Mouse (Mus musculus): ENCODE results near the gene Olfr33. TPM values are rescaled to one million over a fixed set of nuclear protein-coding genes. Genes with fewer than 3 reads are reported as not detected.
A peak's percentile ranks its signal among the peaks of the same experiment; 100 is the strongest.

The Olfr33 gene
- not detected for total RNA-seq (2022)

DNA sequence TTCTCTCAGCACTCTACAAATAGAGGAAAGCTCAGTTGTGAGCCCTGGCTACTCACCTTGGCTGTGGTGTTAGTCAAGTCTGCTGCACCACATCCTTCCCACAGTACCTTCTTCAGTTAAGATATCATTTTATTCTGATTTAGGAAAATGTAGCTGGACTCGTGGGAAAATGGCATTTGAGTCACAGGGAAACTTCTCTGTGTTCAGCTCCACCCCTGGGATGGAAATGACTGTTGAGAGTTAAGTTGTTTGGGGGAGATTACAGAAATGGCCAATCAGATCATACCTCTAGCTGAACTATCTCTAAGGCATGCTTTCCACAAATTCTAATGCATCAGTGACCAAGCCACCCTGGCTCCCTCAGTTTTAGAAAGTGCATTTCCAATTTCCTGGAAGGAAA is at the start of gene Olfr33:
Gene Olfr33, minus strand, starts transcription at position 101 of the 400 bp plus-strand sequence.
- DNase-seq (ENCODE audit: low spot score) = no peak

DNA sequence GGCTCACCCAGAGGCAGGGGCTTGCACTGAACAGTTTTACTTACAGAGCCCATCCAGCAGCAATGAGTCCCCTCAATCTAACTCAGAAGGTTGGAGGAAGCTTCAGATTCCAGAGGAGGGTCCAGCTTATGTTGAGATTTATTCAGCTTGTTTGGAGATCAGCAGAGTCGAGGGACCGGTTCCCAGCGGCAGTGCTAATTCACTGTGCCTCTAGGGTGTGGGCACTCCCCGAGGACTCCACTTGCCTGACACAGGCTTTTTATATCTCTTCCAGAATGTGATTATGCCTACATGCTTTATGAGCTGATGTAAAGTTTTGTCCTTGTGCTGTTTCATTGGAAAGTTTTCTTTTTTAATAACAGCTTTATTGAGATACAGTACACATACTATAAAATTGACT is 40.4 kb upstream of the Olfr33 start, which contains the start of the genes Olfr560 and Olfr78:
Gene Olfr560, minus strand, starts transcription at position 101 of the 400 bp plus-strand sequence.
Gene Olfr78, minus strand, starts transcription at position 206 of the 400 bp plus-strand sequence.
- no peak for DNase-seq (ENCODE audit: low spot score)

DNA sequence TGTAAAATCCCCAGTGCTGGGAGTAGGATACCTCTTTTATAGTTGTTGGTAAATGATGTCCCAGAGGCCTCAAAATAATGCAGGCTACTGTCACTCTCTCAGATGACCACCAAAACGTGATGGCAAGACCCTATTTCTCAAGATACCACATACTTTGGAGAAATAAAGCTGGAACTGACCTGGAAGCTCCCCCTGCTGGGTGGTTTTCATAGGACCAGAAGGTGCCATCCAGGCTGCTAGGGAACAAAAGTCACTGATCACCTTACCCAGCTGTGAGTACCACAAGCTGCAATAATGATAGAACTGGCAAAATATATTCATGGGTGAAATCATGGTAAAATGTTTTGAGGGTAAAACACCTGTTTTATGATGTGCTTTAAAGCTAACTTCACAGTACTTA is 33.2 kb upstream of the Olfr33 start:
- DNase-seq (ENCODE audit: low spot score) = no peak

DNA sequence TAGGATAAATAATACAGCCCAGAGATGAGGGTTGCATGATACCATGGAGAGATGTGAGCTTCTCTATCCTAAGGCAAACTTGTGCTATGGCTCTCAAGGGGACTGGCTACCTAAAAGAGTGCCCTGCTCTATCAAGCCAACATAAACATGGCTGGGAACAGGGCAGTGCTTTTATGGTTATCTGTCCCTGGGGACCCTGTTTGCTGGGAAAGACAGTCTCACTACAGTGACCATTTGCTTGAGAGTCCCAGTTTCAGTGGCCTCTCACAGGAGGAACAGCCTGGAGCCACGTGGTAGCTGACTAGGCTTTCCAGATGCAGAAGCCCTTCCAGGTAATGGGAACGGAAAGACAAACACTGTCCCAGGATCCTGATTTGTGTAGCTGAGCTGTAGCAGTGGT is 18.8 kb upstream of the Olfr33 start:
- DNase-seq (ENCODE audit: low spot score) = no peak

DNA sequence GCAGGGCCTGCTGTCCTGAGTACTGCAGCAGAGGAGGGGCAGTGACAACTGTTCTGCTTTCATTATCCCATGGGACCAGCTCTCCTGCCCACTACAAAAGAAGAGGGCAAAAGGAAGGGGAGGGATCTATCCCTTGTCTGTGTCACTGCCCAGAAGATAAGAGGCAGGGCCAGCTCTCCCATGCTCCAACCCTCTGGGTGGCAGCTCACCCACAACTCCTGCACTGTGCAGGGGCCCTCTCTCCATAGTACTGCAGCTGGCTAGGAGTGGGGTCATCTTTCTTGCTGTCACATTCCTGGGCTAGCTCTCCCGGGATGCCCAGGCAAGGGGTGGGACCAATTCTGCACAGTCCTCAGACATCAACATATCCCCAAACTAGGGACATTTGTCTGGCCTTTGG is 14.9 kb upstream of the Olfr33 start:
- no peak for DNase-seq (ENCODE audit: low spot score)

DNA sequence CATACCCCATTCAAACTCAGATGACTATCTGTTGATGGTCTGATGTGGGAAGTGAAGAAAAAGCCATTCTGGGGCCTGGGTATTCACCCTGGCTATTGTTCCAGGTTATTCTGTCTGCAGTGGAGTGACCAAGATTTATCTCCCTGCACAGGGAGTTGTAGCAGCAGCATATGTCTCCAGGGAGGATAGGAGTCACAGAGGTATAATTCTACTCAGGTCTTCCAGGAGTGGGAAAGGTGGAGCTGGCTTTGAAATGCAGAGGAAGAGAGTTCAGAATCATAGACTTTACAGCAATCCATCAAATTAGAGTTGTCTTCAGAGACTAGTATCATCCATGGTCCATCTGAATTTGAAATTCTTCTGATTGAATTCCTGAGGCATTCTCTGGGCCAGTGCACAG is 8.5 kb upstream of the Olfr33 start, which contains the start of gene Olfr559:
Gene Olfr559, minus strand, starts transcription at position 101 of the 400 bp plus-strand sequence.
- DNase-seq (ENCODE audit: low spot score) = no peak

DNA sequence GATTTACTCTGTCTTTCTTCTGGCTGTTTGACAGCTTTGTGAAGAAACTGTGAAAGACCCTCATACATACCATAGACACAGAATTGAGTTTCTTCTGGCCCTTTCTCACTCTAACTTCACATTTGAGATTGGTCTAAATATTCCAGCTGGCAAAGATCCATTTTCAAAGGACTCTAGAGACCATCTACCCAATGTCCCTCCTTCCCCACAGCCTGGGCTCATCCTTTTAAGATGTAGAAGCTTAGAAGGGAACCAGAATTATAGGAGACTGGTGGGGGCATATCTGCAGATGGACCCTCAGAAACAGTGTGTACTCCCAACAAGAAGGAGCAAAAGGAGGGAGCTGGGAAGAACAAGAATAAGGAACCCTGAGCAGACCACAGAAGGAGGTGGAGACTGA is 17.0 kb downstream of the Olfr33 start, which contains the start of gene Olfr558:
Gene Olfr558, plus strand, starts transcription at position 301 of the 400 bp plus-strand sequence.
- no peak for DNase-seq (ENCODE audit: low spot score)

DNA sequence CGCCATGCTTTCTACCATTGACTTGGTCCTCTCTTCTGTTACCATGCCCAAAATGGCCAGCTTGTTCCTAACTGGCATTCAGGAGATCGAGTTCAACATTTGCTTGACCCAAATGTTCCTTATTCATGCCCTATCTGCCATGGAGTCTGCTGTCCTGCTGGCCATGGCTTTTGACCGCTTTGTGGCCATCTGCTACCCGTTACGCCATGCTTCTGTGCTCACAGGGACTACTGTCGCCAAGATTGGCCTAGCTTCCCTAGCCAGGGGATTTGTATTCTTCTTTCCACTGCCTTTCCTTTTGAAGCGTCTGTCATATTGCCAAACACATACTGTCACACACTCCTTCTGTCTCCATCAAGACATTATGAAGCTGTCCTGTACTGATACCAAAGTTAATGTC is 20.4 kb downstream of the Olfr33 start:
- no peak for DNase-seq (ENCODE audit: low spot score)

DNA sequence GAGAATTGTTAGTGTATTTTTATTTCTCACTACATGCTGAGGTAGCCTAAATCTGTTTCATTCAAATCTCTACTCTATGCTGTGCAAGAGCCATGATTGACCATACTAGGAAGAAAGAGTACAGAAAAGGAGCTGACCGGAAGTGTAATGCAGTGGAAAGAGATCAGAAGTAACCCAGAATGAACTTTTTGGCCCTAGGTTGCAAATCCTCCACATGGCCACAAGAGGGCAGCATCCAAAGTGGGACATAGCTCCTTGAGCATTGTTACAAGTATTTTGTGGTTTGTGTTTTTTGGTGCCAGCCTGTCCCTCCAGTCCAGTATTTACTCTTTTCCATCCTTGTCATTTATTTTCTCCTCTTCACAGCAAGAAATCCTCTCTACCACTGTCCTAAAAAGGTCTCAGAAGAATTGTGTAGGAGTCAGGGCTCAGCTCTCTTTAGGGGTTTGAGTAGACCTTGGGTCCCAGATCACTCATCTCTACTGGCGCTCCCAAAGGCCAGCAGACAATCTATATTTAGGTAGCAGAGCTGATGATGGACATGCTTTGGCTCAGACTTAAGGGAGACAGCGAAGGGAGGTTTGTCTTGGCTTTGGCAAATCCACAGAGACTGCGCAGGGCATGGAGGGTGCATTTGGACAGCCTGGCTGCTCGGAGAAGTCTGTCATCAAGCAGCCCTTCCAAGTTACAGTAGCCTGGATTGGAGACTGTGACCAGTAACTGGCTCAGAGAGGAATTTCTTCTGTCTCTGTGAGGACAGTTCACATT is 23.3 kb downstream of the Olfr33 start, which contains the start of gene Olfr557:
Gene Olfr557, plus strand, starts transcription at position 553 of the 768 bp plus-strand sequence.
- peak; percentile 26 for DNase-seq (ENCODE audit: low spot score)

DNA sequence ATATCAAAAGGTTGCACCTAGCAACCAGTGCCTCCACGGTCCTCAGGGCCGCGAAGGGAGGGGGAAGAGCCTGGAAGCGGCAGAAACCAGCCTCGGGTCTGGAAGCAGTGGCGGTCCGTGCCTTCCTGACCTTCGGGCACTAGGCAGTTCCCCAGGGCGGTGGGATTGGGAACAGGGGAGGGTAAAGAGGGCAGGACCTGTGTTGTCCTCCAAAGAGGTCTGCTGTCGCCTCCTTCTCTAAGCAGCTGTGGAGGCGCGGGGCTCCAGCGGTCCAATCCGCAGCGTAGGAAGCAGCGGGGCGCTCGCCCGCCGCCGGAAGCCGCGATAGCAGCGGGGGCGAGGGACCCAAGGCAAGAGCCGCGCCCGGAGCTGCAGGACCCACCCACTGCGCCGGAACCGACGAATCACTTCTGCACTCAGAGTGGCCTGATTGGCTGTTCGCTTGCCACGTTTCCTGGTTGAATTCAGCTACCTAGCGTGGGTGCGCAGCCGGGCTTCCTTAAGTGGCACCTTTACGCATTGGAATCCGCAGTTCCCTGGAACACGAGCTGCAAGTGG is 31.8 kb downstream of the Olfr33 start, which contains the start of gene Trim68:
Gene Trim68, minus strand, starts transcription at position 384 of the 558 bp plus-strand sequence.
- peak; percentile 91 for DNase-seq (ENCODE audit: low spot score)

DNA sequence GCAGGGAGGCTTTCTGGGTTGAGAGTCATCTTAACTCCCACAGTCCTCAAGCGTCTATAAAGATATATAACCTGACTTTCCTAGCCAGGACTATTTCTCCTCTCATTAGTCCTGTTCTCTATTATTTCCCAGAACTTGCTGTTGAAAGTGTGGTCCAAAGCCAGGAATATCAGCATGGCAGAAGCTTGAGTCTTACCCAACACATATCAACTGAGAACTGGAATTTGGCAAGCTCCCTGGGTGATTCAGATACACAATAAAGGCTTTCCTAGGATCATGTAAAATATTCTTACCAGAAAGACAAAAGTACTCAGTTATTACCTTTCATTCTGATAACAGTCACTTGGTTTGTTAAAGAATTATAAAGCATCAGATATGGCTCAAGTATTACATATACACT is 37.0 kb downstream of the Olfr33 start:
- DNase-seq (ENCODE audit: low spot score) = no peak

DNA sequence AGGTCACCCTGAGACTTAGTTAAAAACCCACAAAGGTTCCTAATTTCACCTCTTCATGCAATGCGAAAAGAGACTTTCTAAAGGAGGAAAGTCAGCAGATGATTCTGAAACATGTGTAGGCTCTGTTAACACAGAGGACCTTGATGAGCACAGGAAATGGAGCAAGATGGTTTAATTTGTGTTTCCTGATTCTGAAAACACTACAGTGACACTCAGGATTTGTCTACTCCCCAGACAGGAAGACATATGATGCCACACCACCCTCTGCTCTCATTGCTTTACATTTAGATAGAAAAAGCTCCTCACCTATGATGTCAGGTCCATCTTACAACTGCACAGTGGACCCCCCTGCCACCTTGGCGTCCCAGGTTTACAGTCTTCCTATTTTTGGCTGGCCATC is 42.6 kb downstream of the Olfr33 start:
- DNase-seq (ENCODE audit: low spot score) = no peak

DNA sequence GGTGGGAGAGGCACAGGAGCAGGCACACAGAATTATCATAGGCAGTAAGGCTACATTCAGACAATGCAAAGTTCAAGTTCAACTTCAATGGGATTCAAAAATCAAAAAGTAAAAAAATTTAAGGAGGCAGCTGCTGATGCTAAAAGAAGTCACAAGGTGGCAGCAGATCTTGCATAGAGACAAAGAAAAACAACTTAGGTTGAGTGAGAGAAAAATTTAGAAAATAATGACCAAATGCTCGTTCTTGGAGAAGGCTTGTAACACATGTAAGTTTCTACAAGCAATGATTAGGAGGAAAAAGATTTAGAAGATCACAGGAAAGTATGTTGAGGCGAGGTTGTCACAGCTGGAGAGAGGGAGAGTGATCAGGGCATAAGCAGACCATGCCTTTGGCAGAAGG is 53.5 kb downstream of the Olfr33 start:
- DNase-seq (ENCODE audit: low spot score) = no peak

DNA sequence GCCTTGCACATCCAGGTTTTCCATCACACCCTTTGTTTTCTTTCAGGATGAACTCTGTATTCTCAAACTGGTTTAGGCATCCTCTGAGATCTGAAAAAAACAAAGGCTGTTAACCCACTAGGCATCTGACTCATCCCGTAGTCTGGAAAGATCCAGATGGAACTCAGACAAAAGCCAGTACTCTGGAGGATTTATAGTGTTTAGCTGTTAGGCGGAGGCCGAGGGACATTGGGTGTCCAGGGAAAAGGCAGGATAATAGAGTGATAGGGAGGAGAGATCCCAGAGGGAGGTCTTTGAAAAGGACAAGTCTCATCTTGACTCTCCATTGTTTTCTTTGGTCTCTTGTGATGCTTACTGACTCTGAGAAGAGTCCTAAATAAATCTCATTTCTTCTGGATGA is 54.3 kb downstream of the Olfr33 start, which contains the start of gene Olfr556:
Gene Olfr556, plus strand, starts transcription at position 301 of the 400 bp plus-strand sequence.
- no peak for DNase-seq (ENCODE audit: low spot score)

Other genes with a start within 250 kb of the Olfr33 start
- gene Olfr543, start 237.4 kb downstream of the Olfr33 start, total RNA-seq (2022) = not detected
- gene Olfr544, start 230.8 kb downstream of the Olfr33 start, total RNA-seq (2022) = not detected
- gene Olfr545, start 219.5 kb downstream of the Olfr33 start, total RNA-seq (2022) = not detected
- gene Olfr547, start 184.3 kb downstream of the Olfr33 start, total RNA-seq (2022) = not detected
- not detected for gene Olfr548-ps1, start 178.2 kb downstream of the Olfr33 start, total RNA-seq (2022)
- not detected for gene Olfr549, start 169.2 kb downstream of the Olfr33 start, total RNA-seq (2022)
- gene Trim21, start 153.6 kb downstream of the Olfr33 start, total RNA-seq (2022) = 1 to 10 TPM; 5.1 to 8.2 (median 6.2) TPM
- under 1 TPM in 3 of 4 experiments, not detected in 1; 0.26 to 0.41 (median 0.27) TPM for gene Olfr550, start 147.6 kb downstream of the Olfr33 start, total RNA-seq (2022)
- gene Olfr551, start 127.2 kb downstream of the Olfr33 start, total RNA-seq (2022) = not detected
- gene Olfr552, start 121.3 kb downstream of the Olfr33 start, total RNA-seq (2022) = under 1 TPM; 0.11 to 0.20 (median 0.14) TPM
- gene Olfr553, start 100.9 kb downstream of the Olfr33 start, total RNA-seq (2022) = not detected
- not detected for gene Olfr554, start 80.6 kb downstream of the Olfr33 start, total RNA-seq (2022)
- not detected for gene Olfr555, start 60.2 kb downstream of the Olfr33 start, total RNA-seq (2022)
- not detected for gene Olfr556, start 54.2 kb downstream of the Olfr33 start, total RNA-seq (2022)
- gene Trim68, start 31.7 kb downstream of the Olfr33 start, total RNA-seq (2022) = 10 to 100 TPM in 2 of 4 experiments, 1 to 10 TPM in 2; 7.1 to 12.6 (median 10.1) TPM
- gene Olfr557, start 23.2 kb downstream of the Olfr33 start, total RNA-seq (2022) = not detected
- gene Olfr558, start 16.9 kb downstream of the Olfr33 start, total RNA-seq (2022) = 1 to 10 TPM; 1.7 to 2.8 (median 2.0) TPM
- not detected for gene Olfr559, start 8.4 kb upstream of the Olfr33 start, total RNA-seq (2022)
- gene Olfr560, start 40.3 kb upstream of the Olfr33 start, total RNA-seq (2022) = under 1 TPM in 1 of 4 experiments, not detected in 3; 0.16 TPM
- gene Olfr78, start 40.4 kb upstream of the Olfr33 start, total RNA-seq (2022) = under 1 TPM; 0.23 to 0.41 (median 0.30) TPM
- not detected for gene Olfr561, start 52.2 kb upstream of the Olfr33 start, total RNA-seq (2022)
- gene Olfr564, start 84.4 kb upstream of the Olfr33 start, total RNA-seq (2022) = not detected
- not detected for gene Olfr566, start 139.7 kb upstream of the Olfr33 start, total RNA-seq (2022)
- gene Olfr568, start 158.1 kb upstream of the Olfr33 start, total RNA-seq (2022) = not detected
- gene Olfr569, start 171.8 kb upstream of the Olfr33 start, total RNA-seq (2022) = not detected
- not detected for gene Olfr570, start 175.5 kb upstream of the Olfr33 start, total RNA-seq (2022)
- not detected for gene Olfr571, start 198.5 kb upstream of the Olfr33 start, total RNA-seq (2022)
- not detected for gene Olfr572, start 205.3 kb upstream of the Olfr33 start, total RNA-seq (2022)
- gene Olfr573-ps1, start 223.5 kb upstream of the Olfr33 start, total RNA-seq (2022) = not detected
- not detected for gene Olfr574, start 229.4 kb upstream of the Olfr33 start, total RNA-seq (2022)
- not detected for gene Olfr575, start 239.7 kb upstream of the Olfr33 start, total RNA-seq (2022)
- gene Olfr576, start 243.6 kb upstream of the Olfr33 start, total RNA-seq (2022) = not detected

All from heart, adult 8-10 months (tissue).